Mouse (Mus musculus): ENCODE measurements at regions not wholly inside any gene's neighbourhood (a gene's known extent, or its start where the extent isn't known, plus 50 kb on each side); places are given as distances from the start of the nearest gene placed in this dataset.

GRCm38 (mm10) chr1:177568056-177568816 is 126.1 kb downstream of the Zbtb18 start:
- no peak for DNase-seq (ENCODE audit: low spot score in 2 of 2)

DNA sequence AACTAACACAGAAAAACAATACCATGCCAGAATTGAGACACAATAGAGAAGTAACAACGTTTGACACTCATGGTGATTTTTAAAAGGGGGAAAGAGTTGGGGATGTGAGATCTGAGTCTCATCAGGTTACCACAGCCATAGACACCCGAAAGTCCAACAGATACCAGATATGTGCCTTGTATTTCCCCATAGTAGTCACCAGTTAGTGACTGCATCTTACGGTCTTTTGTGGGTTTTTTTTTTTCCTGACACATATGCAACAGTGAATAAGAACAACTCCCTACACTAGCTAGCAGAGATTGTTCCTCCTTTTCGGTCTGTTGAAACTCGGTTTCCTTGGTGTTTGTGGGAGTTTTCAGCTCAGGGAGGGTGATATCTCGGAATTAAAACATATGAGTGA is 127.4 kb downstream of the Zbtb18 start:
- DNase-seq (ENCODE audit: low spot score in 2 of 2), result no peak

DNA sequence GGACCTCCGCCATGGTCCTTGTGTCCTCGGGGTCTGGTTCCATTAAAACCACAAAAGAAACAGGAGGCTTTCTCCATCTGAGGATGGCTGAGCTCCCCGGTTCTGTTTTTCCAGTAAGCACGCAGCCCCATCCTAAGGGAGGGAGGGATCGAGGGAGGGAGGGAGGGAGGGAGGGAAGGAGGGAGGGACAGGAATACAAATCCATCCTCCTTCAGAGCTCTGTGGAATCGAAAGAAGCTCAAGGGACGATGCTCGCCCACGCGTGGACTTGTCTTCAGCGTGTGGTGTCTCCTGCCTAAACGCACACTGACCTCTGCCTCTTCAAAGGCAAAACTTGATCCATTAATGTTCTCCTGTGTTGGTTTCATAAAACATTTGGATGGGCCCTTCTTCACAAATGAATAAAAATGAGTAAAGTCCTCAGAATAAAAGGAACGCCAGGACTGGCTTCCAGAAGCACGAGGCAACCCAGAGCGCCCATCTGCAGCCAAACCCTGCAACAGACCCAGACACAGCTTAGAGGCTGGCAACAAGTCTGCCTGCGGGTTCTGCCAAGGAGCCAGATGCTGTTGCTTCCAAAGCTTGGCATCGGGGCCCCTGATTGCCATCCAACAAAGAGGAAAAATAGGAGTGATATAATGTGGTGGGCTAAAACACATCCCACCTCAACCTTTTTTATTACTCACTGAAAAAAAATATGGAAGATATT is 131.0 kb downstream of the Zbtb18 start:
- DNase-seq (ENCODE audit: low spot score in 2 of 2), result peak; percentile 92 to 93

DNA sequence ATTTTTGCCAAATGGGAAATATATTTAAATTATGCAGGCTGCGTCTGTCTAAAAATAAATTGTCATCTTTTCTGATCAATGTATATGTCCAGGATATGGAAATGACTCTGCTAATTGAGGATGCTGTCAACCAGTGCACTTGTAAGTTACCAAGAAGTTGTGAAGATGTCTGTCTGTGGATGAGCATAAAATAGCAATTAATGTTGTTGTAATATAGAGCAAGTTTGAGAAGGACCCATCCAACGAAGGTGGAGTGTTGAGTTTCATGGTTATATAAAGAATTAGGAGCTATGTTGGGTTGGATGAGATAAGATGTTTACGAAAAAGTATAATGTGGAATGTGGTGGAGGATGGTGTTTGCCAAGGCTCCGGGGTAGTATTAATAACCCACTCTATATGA is 131.6 kb downstream of the Zbtb18 start:
- no peak for DNase-seq (ENCODE audit: low spot score in 2 of 2)

- no peak for DNase-seq (ENCODE audit: low spot score in 2 of 2)
Measured at GRCm38 (mm10) chr1:177574312-177574711, 132.2 kb downstream of the Zbtb18 start.

GRCm38 (mm10) chr1:177584302-177584886 is 142.2 kb downstream of the Zbtb18 start:
- no peak for DNase-seq (ENCODE audit: low spot score in 2 of 2)

DNA sequence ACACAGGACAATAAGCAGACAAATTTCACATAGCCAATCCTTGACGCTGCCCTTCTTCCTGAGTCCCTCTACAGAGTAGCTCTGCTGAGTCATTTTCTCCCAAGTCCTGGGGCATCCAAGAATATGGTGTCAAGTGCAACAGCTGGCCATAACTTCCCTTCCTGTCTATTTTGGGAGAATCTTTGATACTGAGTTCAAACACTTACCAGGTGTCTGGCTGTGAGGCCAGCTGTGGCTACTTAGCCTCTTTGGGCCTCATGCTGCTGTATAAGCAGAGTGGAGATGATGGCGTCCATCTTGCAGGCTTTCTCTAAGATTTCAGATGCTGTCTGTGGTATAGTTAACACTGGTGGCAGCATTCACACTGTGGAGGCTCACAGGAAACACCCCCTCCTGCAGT is 143.2 kb downstream of the Zbtb18 start:
- no peak for DNase-seq (ENCODE audit: low spot score in 2 of 2)

DNA sequence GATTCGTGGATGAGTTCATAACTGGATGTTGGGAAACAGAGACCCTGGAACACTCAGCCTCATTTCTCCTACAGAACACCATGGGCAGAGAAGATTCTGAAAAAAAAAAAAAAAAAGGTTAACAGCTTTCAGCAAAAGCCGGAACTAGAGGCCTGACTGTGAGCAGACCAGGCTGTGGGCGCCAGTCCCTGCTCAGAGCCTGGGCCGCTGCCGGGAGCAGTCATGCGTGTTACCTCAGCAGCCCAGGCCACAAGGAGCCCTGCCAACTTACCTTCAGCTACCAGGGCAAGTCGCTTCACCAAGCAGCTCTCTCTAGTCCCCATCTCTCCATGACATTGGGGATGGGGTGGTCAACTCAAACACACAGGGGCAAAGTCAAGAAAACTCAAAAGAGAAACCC is 140.6 kb upstream of the 1700016C15Rik start:
- DNase-seq (ENCODE audit: low spot score in 2 of 2), result no peak

DNA sequence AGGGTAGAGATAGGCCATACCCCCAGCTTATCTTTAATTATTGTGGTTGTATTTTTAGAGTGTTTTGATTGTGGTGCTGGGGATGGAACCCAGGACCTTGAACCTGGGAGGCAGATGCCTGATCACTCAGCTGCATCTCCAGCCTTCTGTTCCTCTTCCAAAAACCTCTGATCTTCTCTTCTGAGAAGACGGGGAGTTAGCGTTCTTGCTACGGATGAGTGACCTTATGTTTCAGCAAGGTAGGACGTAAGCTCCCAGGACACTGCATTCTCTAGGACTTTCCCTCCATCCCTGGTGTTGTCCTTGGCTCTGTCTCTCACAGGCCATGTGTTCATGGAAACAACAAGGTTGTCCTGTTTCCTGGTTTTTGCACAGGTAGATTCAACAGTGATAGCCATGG is 140.0 kb upstream of the 1700016C15Rik start:
- DNase-seq (ENCODE audit: low spot score in 2 of 2), result no peak

- no peak for DNase-seq (ENCODE audit: low spot score in 2 of 2)
Measured at GRCm38 (mm10) chr1:177591742-177592141, 137.9 kb upstream of the 1700016C15Rik start.

DNA sequence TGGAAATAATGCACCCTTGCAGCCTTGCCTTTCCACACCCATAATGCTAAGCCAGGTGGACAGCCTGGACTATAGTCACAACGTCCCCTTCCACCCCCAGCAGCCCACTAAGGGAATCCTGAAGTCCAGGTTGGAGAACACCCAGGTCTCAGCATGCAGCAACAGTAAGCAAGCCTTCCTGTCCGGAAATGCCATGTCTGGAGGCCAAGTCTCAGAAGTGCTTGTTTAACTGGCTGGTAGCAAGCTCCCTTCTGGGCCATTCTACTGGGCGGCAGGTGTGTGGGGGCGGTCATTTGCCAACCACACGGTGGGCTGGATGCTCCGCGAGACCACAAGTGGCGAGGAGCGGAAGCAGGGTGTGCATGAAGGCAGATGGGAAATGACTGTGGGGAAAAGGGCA is 137.3 kb upstream of the 1700016C15Rik start:
- no peak for DNase-seq (ENCODE audit: low spot score in 2 of 2)

GRCm38 (mm10) chr1:177594341-177594740 is 135.3 kb upstream of the 1700016C15Rik start:
- no peak for DNase-seq (ENCODE audit: low spot score in 2 of 2)

- DNase-seq (ENCODE audit: low spot score in 2 of 2), result no peak
Measured at GRCm38 (mm10) chr1:177595326-177595914, 134.2 kb upstream of the 1700016C15Rik start.

DNA sequence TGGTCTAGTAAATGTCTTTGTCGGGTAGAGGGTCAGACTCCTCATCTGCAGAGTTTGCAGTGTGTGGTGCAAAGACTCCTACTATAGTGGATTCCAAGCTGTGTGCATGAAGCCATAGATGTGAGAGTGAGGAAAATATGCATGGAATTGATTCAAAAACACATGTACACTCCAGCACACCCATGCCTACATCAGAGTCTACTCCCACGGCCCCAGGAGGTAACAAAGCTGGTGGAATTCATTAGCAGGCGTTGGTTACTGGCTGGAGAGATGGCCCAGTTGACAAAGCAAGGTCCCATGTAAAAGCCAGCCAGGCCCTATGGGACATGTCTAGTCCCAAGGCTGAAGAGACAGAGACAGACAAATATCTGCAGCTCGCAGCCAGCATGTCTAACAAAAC is 132.6 kb upstream of the 1700016C15Rik start:
- no peak for DNase-seq (ENCODE audit: low spot score in 2 of 2)

DNA sequence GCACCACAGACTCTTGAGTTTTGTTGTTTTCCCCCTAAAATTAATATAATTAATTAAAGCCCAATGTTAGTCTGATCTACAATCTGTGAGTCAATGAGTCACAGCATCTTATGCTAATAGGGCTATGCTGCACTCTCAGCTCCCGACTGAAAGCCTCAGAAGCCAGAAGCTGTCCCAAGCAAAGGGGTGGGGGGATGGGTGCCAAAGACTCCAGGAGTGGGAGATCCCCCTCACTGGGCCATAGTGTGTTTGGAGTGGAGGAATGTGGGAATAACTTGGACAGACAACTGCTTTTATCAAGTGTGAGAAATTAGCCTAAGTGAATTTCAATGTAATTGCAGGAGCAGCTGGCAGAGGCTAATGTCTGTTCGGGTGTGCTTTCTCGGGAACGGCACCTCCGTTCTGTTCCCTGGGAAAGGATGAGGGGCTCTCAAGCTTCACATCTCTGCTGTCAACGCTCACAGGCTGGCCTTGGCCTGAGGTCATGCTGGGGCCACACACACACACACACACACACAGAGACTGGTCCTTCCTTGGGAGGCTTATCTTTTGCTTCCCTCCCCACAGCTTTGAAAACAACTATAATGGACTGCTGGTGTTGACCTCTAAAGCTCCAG is 124.2 kb upstream of the 1700016C15Rik start:
- DNase-seq (ENCODE audit: low spot score in 2 of 2), result no peak

- DNase-seq (ENCODE audit: low spot score in 2 of 2), result no peak
Measured at GRCm38 (mm10) chr1:177607565-177607964, 122.0 kb upstream of the 1700016C15Rik start.

DNA sequence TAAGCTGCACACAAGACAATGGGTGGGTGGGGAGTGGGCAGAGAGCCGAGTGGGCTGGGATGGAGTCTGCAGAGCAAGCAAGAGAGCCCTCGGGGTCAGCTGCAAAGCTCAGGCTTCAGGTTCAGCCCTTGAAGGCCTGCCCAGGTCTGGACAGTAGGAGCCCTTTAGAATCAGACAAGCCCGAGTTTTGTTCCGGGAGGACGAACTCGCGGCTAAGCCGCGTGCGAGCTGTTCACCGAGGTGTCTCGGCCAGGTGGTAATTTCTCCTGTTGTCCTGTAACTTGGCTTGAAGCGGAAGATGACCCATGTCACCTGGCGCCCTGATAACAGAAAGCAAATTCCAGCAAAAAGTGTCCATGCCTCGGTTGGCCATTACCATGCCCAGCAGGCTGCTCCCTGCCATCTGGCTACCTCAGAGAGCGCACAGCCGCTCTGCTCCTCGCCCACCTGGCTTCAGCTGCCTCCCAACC is 121.0 kb upstream of the 1700016C15Rik start:
- no peak for DNase-seq (ENCODE audit: low spot score in 2 of 2)

DNA sequence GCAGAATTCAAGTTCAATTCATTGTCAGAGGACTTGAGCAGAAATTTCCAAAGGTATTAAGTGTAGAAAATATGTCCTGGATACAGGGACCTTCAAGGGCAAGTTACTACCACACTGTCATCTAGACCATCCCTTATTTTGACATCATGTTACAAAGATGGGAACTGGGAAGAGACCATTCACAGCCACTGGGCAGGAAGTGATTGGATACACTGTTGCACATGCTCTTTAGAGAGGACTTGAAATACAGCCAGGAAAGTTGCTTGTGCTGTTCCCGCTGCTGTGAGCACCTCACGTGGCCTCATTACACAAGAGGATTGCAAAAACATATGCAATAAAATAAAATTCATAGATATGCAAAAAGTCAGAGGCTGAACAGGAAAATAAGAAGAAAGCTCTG is 120.4 kb upstream of the 1700016C15Rik start:
- no peak for DNase-seq (ENCODE audit: low spot score in 2 of 2)

GRCm38 (mm10) chr1:177609683-177610082 is 119.9 kb upstream of the 1700016C15Rik start:
- DNase-seq (ENCODE audit: low spot score in 2 of 2), result no peak

GRCm38 (mm10) chr1:177610156-177610555 is 119.5 kb upstream of the 1700016C15Rik start:
- DNase-seq (ENCODE audit: low spot score in 2 of 2), result no peak

DNA sequence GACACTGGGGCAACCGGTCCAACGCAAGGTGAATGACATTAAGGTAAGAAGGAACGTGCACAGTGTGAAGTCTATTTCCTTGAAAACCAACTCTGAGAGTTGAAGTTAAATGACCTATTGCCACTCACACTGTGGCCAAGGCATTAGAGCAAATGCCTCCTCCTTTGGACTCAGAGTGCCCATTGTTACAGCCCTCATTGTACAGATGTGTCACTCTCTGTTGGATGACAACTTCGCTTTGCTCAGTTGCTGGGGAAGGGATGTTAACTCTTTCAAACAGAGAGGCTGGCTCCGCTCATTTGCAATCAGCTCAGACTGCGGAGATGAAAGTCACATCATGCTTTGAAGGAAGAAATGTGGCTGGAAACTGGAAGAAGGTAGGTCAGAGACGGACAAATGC is 117.1 kb upstream of the 1700016C15Rik start:
- no peak for DNase-seq (ENCODE audit: low spot score in 2 of 2)

DNA sequence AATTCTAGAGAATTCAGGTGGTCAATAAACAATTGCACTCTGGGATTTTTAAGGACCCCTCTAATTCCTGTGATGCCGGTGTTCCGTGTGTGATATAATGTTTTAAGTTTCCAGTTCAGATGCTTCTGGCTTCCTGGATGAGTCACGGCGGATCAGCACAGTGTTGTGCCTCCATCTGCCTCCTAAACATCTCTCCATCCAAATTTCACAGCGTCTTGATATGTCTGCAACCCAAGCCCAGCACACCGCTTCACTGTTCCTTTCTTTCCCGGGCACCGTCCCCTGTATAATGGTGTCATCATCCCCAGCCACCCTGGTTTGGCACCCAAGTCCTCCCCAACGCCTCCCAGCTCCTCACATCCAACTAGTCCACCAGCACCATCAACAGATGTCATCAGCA is 114.0 kb upstream of the 1700016C15Rik start:
- DNase-seq (ENCODE audit: low spot score in 2 of 2), result no peak

Measured in layer of hippocampus, adult 8-10 months (tissue).